Mouse (Mus musculus): ENCODE results near the gene Tmem158. TPM values are rescaled to one million over a fixed set of nuclear protein-coding genes. Genes with fewer than 3 reads are reported as not detected.

Gene Tmem158
- polyA plus RNA-seq, 1 experiment from 2014 or later: 8.0 TPM

DNA sequence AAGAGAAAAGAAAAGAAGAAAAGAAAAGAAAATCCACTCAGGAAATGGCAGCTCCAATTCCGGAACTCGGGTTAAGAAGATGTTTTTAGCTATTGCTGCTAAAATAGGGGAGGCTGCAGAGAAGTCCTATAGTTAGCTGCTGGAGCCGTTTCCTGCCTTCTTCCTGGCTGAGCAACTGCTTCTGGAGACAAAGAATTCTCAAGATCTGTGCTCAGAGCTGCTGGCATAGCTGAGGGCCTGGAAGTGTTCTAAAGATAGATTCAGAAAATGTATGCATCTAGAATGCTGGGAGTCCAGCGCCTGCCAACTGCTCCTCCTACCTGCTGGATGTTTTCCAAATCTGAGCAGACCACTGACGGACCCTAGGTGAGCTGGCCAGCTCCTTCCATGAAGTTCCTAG is 40.7 kb downstream of the Tmem158 start:
- H3K9ac ChIP-seq (ENCODE audit: low read length): no peak overlapping the region
- no peaks in the 10 kb centered on the region for H3K36me3 ChIP-seq (ENCODE audit: control insufficient read depth, insufficient read depth, low read length)
- peak; percentile 34; the same call in 1 of the 2 replicates for ATAC-seq (ENCODE audit: low read depth)
- H3K4me3 ChIP-seq (ENCODE audit: low read length): no peak overlapping the region
- H3K4me1 ChIP-seq (replicated peaks; ENCODE audit: control insufficient read depth, insufficient read depth, low read length): no peaks in the 10 kb centered on the region
- no peaks in the 10 kb centered on the region for H3K27me3 ChIP-seq (ENCODE audit: control insufficient read depth, insufficient read depth, low read depth, low read length)
- H3K4me2 ChIP-seq (ENCODE audit: low read depth, low read length): no peak overlapping the region
- H3K9me3 ChIP-seq (ENCODE audit: control insufficient read depth, low read length): no peaks in the 10 kb centered on the region
- 31% methylated on average over 5 of the region's 5 CpGs for WGBS
- H3K27ac ChIP-seq (ENCODE audit: low read length): peak overlapping the region; percentile 69

GRCm38 (mm10) chr9:123215621-123216440 is 44.7 kb downstream of the Tmem158 start, which contains the start of gene Cdcp1:
Gene Cdcp1, minus strand, starts transcription at chr9:123216038.
- peak; percentile 92 for ATAC-seq (ENCODE audit: low read depth)
- WGBS: 8% methylated on average over 45 of the region's 45 CpGs
- no peaks in the 10 kb centered on the region for H3K9me3 ChIP-seq (ENCODE audit: control insufficient read depth, low read length)
- H3K36me3 ChIP-seq (ENCODE audit: control insufficient read depth, insufficient read depth, low read length): no peaks in the 10 kb centered on the region
- H3K4me1 ChIP-seq (replicated peaks; ENCODE audit: control insufficient read depth, insufficient read depth, low read length): 0 out of 2 replicates have a peak, but pooled peaks cover 4% of the 10 kb centered on the region
- H3K4me3 ChIP-seq (ENCODE audit: low read length): peak within 1 kb of the TSS; percentile 53
- no peaks in the 10 kb centered on the region for H3K27me3 ChIP-seq (ENCODE audit: control insufficient read depth, insufficient read depth, low read depth, low read length)
- H3K27ac ChIP-seq (ENCODE audit: low read length): peak within 1 kb of the TSS; percentile 43
- H3K9ac ChIP-seq (ENCODE audit: low read length): peak within 1 kb of the TSS; percentile 73
- peak within 1 kb of the TSS; percentile 53 for H3K4me2 ChIP-seq (ENCODE audit: low read depth, low read length)

DNA sequence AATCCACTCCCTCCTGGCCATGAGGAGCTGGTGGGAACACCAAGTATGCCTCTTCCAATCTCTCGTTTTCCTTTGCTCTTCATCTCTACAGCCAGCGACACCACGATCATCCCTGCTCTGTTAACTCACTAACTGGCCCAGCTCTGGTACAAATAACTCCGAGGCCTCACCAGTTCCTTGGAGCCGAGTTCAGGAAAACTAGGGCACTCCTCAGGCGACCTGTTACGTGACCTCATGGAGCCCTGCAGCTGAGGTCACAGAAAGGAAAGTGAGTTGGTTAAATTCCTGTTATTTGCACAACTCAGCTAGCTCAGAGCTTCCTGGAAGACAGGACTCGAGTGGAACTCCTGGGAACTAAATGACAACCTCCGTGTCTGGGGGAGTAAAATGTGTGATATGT is 47.2 kb downstream of the Tmem158 start:
- Histone ChIP-seq H3K4me3 (ENCODE audit: low read length) (no peak overlapping the region), H3K9me3 (ENCODE audit: control insufficient read depth, low read length) (no peaks in the 10 kb centered on the region), H3K9ac (ENCODE audit: low read length) (no peak overlapping the region), H3K27ac (ENCODE audit: low read length) (no peak overlapping the region), H3K4me2 (ENCODE audit: low read depth, low read length) (no peak overlapping the region), H3K4me1 (replicated peaks; ENCODE audit: control insufficient read depth, insufficient read depth, low read length) (0 out of 2 replicates have a peak, but pooled peaks cover 4% of the 10 kb centered on the region), H3K27me3 (ENCODE audit: control insufficient read depth, insufficient read depth, low read depth, low read length) (no peaks in the 10 kb centered on the region), H3K36me3 (ENCODE audit: control insufficient read depth, insufficient read depth, low read length) (no peaks in the 10 kb centered on the region)
- no peak for ATAC-seq (ENCODE audit: low read depth)
- WGBS: 61% methylated on average over 9 of the region's 9 CpGs

Other genes starting within 250 kb of the Tmem158 start
- gene Tmem42, start 239.4 kb downstream of the Tmem158 start, polyA plus RNA-seq (2015; fragmentation: Nextera tagmentation; extraction: Ambion mirVana): 18.8 and 23.0 TPM in 2 replicates
- gene Tgm4, start 226.0 kb downstream of the Tmem158 start, polyA plus RNA-seq (2015; fragmentation: Nextera tagmentation; extraction: Ambion mirVana): 0.26 and 0.60 TPM in 2 replicates
- gene Zdhhc3, start 147.6 kb downstream of the Tmem158 start, polyA plus RNA-seq (2015; fragmentation: Nextera tagmentation; extraction: Ambion mirVana): 74.6 and 76.4 TPM in 2 replicates
- gene Exosc7, start 147.5 kb downstream of the Tmem158 start, polyA plus RNA-seq (2015; fragmentation: Nextera tagmentation; extraction: Ambion mirVana): 120 and 123 TPM in 2 replicates
- gene Clec3b, start 109.8 kb downstream of the Tmem158 start, polyA plus RNA-seq (2015; fragmentation: Nextera tagmentation; extraction: Ambion mirVana): 3.1 and 5.4 TPM in 2 replicates
- gene Cdcp1, start 44.7 kb downstream of the Tmem158 start, polyA plus RNA-seq (2015; fragmentation: Nextera tagmentation; extraction: Ambion mirVana): 12.4 and 14.6 TPM in 2 replicates
- gene Lars2, start 106.2 kb upstream of the Tmem158 start, polyA plus RNA-seq (2015; fragmentation: Nextera tagmentation; extraction: Ambion mirVana): 819 and 831 TPM in 2 replicates
- gene Limd1, start 217.9 kb upstream of the Tmem158 start, polyA plus RNA-seq (2015; fragmentation: Nextera tagmentation; extraction: Ambion mirVana): 57.3 and 61.5 TPM in 2 replicates

Measured in lung, embryonic 16.5 days (tissue).